Mouse (Mus musculus): Measurements from ENCODE around the gene Limch1.

- TF ChIP-seq CTCF (IDR thresholded peaks at IDR 0.05; ENCODE audit: borderline replicate concordance, insufficient read depth, low read length) = no peak
- no peak for TF ChIP-seq POLR2A (IDR thresholded peaks at IDR 0.05; ENCODE audit: low read depth, low read length)
These were observed 159.2 kb downstream of the Limch1 start for GRCm38 (mm10) chr5:66904835-66905234.
